Mouse (Mus musculus) testis, adult 2 months (tissue): ENCODE data around the gene Gm21915. TPM values are rescaled to one million over a fixed set of nuclear protein-coding genes. Genes with fewer than 3 reads are reported as not detected.
A peak's percentile ranks its signal among the peaks of the same experiment; 100 is the strongest.

Experiments
- H3K27ac ChIP-seq: fragments of 200-500 bp; 2 replicates; pipeline ENCODE4 v1.5.1; 2012; ENCODE audit warnings: low read depth, low read length; ENCODE audit not compliant: control insufficient read depth, insufficient read depth
- H3K27me3 ChIP-seq: fragments of 200-500 bp; 2 replicates; pipeline ENCODE4 v1.6.1; 2012; ENCODE audit warnings: mild to moderate bottlenecking, low read length, moderate library complexity; ENCODE audit not compliant: control insufficient read depth, insufficient read depth
- H3K36me3 ChIP-seq: fragments of 200-500 bp; 2 replicates; pipeline ENCODE4 v1.6.1; 2012; ENCODE audit warnings: mild to moderate bottlenecking, low read length; ENCODE audit not compliant: control insufficient read depth, insufficient read depth
- H3K4me1 ChIP-seq: fragments of 200-500 bp; 2 replicates; pipeline ENCODE4 v1.6.1; 2012; ENCODE audit warnings: low read length; ENCODE audit not compliant: control insufficient read depth, insufficient read depth
- H3K4me3 ChIP-seq: fragments of 200-500 bp; 2 replicates; pipeline ENCODE4 v1.5.1; 2012; ENCODE audit warnings: low read depth, mild to moderate bottlenecking, low read length, moderate library complexity, mixed read lengths; ENCODE audit not compliant: control insufficient read depth
- CTCF ChIP-seq: fragments of 200-500 bp; IDR thresholded peaks from 2 replicates; pipeline ENCODE4 v1.5.1; 2012; ENCODE audit warnings: low read depth, mild to moderate bottlenecking, inconsistent platforms, low read length, moderate library complexity; ENCODE audit not compliant: control insufficient read depth, insufficient read depth, insufficient replicate concordance
- POLR2A ChIP-seq: fragments of 200-500 bp; IDR thresholded peaks from 2 replicates; pipeline ENCODE4 v1.6.1; 2012; ENCODE audit warnings: low read depth, mild to moderate bottlenecking, inconsistent platforms, low read length, moderate library complexity; ENCODE audit not compliant: control insufficient read depth
- polyA plus RNA-seq: library from polyadenylated mRNA; depleted of rRNA; stranded (reverse); fragments of >200 nt; gene quantifications from 2 replicates; pipeline ENCODE4 v1.2.3, GENCODE M21; 2012; rRNA removed

Gm21915 gene
- polyA plus RNA-seq: not detected in 2 replicates

DNA sequence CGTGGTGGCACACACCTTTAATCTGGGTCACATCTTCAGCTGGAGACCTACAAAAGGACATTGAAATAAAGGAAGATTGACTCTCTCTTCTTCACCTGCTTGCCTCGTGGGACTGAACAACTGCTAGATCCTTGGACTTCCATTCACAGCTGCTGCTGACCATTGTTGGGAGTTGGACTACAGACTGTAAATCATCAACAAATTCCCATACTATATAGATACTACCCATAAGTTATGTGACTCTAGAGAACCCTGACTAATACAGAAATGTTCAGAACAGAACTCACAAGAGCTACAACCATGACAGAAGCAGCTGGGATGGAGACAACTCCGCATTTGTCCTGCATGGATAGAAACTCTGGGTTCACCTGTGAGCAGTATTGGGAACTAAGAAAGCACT is at the start of gene Gm21915:
TSS of gene Gm21915 (plus strand) at position 301 of the 400 bp plus-strand sequence.
- Histone ChIP-seq H3K4me1 (no peaks in the 10 kb centered on the region), H3K4me3 (no peak within 1 kb of the TSS), H3K27me3 (no peaks in the 10 kb centered on the region), H3K36me3 (no peaks in the 10 kb centered on the region), H3K27ac (no peak within 1 kb of the TSS)
- no peak for TF ChIP-seq POLR2A
- no peak for TF ChIP-seq CTCF

DNA sequence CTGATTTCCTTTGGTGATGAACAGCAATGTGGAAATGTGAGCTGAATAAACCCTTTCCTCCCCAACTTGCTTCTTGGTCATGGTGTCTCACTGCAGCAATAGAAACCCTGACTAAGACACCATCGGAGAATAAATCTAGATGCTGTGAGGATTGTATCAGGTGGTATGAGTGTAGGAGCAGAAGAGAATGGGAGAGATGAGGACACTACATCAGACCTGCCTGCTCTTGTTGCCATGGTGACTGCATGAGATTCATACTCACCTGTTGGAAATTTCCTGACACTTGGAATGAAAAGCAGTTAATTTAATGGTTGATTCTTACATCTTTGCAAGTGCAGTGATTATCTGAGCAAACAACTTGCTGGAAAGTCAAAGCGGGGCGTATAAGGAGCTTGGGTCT is 48.1 kb upstream of the Gm21915 start:
- Histone ChIP-seq H3K4me3 (no peak overlapping the region), H3K27me3 (no peaks in the 10 kb centered on the region), H3K27ac (no peak overlapping the region), H3K36me3 (no peaks in the 10 kb centered on the region), H3K4me1 (no peaks in the 10 kb centered on the region)
- no peak for TF ChIP-seq CTCF
- no peak for TF ChIP-seq POLR2A

DNA sequence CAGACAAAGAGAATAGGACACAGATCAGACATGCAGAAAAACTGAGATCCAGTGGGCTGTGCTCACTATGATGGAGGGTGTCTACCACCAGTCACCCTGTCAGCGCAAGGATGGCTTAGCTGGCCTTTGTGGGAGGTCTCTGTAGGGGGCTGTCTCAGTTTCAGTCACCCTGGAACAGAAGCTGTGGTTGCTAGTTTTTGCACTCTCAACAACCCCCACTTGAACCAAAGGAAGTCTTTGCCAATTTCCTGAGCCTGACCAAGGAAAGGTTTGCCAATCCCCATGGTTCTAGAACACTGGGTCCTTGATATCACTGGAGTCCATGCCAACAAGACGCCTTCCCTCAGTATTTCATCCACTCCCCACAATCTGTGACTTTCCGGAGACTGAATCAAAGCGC is 47.6 kb upstream of the Gm21915 start:
- TF ChIP-seq POLR2A (no peak), CTCF (no peak)
- no peaks in the 10 kb centered on the region for H3K27me3 ChIP-seq

DNA sequence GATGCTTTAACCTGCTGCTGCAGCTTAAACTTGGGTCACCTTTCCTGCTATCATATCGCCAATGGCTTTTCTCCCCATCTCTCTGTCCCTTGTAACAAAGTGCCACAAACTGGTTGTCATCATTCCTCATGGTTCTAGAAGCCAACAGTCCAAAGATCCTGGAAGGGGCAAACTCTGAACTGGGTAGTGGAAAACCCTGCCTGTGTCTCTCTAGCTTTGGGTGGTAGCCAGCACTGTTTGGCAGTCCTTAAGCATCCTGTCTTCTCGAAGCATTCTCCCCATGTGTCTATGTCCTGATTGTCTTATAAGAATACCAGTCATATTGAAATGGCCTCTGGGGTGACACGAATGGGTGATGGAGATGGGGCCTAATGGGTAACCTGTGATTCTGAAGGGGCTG is 45.1 kb upstream of the Gm21915 start:
- Histone ChIP-seq H3K27me3 (no peaks in the 10 kb centered on the region), H3K4me1 (no peaks in the 10 kb centered on the region), H3K27ac (no peak overlapping the region), H3K4me3 (no peak overlapping the region), H3K36me3 (no peaks in the 10 kb centered on the region)
- TF ChIP-seq POLR2A (no peak), CTCF (no peak)

More for the DNA sequence above, 47.6 kb upstream of the Gm21915 start:
- Histone ChIP-seq H3K27ac (no peak overlapping the region), H3K4me3 (no peak overlapping the region), H3K36me3 (no peaks in the 10 kb centered on the region), H3K4me1 (no peaks in the 10 kb centered on the region)

DNA sequence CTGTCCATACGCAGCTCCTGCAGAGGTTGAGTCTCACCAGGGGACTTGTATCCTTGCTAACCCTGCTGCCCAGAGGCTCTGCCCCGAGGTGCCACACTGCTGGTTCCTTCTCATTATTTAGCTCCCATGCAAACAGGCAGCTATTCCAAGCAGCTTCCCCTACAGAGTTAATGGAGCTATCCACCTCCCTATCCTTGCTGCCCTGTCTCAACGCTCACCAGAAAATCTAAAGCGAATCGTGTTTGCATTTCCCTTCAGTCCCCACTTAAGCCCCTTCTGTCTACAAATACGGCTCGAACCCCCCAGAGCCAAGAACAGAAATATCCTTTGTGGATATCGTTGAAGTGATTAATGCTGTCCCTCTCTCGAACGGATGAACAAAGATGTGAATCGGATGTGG is 43.8 kb upstream of the Gm21915 start:
- H3K4me1 ChIP-seq: peaks cover 5% of the 10 kb centered on the region
- TF ChIP-seq CTCF: no peak
- TF ChIP-seq POLR2A: no peak
- H3K27me3 ChIP-seq: no peaks in the 10 kb centered on the region
- no peak overlapping the region for H3K27ac ChIP-seq
- H3K4me3 ChIP-seq: no peak overlapping the region
- H3K36me3 ChIP-seq: no peaks in the 10 kb centered on the region

DNA sequence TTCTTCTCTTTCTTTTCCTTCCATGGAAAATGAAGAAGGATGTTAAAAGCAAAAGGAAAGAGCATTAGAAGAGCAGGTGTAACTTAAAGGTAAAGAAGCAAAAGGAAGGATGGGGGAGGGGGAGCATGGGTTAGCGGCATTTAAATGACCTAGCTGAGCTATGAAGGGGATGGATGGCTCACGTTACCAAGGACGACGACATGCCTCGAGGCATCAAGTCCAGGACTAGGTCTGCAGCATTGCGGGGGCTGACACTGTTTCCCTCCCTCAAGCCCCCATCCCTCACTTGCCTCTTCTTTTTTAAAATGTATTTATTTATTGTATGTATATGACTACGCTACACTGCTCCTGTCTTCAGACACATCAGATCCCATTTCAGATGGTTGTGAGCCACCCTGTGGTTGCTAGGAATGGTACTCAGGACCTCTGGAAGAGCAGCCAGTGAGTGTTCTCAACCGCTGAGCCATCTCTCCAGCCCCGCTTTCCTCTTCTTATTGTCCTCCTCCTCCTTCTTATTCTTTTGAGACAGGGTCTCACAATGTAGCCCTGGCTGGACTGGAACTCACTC is 43.2 kb upstream of the Gm21915 start:
- Histone ChIP-seq H3K36me3 (no peaks in the 10 kb centered on the region), H3K27me3 (no peaks in the 10 kb centered on the region), H3K4me1 (peaks cover 7% of the 10 kb centered on the region), H3K27ac (no peak overlapping the region), H3K4me3 (no peak overlapping the region)
- TF ChIP-seq POLR2A (no peak), CTCF (no peak)

DNA sequence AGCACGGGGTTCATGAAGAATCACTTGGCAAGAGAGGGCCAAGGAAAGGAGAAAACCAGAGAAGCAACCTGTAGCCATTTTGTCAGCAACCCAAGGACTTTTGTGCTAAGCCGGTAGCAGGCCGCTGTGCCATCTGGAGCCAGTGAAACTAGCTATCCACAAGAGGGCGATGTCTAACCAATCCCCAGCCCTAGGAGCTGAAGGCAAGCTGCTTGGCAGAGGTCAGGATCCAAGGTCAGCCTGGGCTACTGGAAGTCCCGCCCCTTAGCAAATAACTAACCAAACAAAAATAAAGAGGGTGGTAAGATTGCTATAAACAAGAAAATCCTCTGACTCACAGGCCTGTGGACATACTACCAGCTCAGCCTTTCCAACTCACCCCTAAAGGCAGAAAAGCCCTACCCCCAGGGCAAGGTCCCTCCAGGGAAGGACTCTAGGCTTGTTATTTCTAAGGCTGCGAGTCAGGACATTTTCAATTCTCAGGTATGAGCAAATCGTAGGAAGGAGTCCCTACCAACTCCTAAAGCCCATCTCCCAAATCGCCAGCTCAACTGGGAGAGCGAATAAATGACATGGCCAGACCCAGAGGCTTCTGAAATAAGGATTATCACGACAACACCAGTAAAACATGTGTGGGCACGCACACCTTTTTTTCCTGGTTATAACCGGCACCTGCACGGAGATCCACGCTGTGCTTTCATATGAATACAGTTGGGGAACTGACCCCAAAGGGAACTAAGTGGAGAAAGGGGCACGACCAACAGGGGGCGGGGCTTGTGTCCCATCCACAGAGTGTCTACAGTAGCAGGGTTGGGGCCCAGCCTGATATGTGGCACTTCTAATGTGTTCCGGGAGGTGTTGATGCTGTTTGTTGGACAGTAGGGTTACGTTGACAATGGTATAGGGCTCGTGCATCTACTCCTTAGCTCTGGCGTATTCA is 42.0 kb upstream of the Gm21915 start:
- no peak overlapping the region for H3K4me3 ChIP-seq
- peak; percentile 61; the same call in 1 of the 2 replicates for TF ChIP-seq CTCF
- TF ChIP-seq POLR2A: no peak
- peaks cover 7% of the 10 kb centered on the region for H3K4me1 ChIP-seq
- H3K27me3 ChIP-seq: no peaks in the 10 kb centered on the region
- H3K36me3 ChIP-seq: no peaks in the 10 kb centered on the region
- no peak overlapping the region for H3K27ac ChIP-seq
